Mouse (Mus musculus) frontal cortex, postnatal 14 days (tissue): ENCODE results near the gene Gns.
A peak's percentile ranks its signal among the peaks of the same experiment; 100 is the strongest.
"Not testable (repeated sequence)": the region's sequence is repeated elsewhere in the genome, so short reads cannot be mapped to it uniquely, and the experiment has no call there.

Source experiments
- DNase-seq, 2 experiments: peaks; one replicate each; pipeline ENCODE4 v3.0.0; 2022; ENCODE audit warnings: low spot score in 2 of 2

The Gns gene

GRCm38 (mm10) chr10:121364801-121365564 lies at the start of gene Gns:
Gene Gns (plus strand): TSS chr10:121365090.
- peak; percentile 46 to 67 for DNase-seq

DNA sequence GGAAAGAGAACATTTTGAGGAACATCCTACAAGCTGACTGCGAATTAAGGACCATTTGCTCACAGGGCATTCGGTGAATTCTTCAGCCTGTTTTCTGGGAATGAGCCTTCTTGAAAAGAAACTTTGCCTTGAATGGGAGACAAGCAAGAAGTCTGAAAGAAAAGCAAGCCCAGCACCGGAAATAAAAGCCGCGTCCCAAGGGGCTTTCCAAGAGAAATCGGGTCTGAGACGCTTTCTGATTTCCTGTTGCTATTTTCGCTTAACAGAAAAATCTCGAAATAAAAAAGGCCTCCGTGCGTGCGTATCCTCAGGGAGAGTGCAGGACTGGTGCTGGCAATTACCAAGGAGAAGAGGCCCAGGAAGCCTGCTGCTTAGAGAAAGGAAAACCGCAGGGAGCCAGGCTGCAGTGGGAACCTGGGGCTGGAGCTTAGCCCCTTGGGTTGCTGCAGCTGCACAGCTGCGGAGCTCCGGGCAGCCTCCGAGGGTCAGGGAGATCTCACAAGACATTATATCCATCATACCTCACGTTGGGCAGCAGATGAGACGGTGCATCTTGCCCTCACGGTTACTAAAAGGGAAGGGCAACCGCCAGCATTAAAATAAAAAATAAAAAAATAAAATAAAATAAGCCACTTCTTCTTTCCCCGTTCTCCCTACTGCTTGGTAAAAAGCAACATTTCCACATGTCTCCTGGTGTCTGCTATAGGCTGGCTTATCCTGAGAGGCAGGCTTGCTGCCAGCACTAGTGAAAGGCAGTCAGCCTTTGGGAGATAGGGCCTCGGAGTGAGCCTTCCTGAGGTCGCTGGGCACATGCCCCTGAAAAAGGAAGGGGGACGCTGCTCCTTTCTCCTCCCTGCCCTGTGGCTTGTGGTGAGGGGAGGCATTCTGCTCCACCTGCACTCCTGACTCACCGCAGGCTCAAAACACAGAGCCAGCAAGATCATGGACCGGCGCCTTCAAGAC lies 49.3 kb upstream of the Gns start:
- no peak for DNase-seq

DNA sequence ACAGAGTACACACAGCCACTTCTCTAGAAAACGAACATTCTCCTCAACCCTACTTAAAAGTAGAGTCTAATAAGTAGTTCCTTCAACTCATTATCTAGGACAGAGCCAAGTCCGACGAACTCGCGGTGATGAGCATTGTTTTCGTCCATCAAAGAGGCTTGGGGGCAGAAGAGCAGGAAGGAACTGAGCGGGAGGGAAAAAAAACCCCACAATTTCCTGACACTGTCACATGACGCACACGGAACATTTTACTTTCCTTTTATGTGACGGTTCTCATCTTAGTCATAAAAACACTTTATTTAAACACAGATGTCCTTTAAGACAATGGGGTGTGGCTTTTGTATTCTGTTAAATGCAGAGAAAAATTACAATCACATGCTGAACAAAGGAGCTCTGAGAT lies 48.5 kb upstream of the Gns start:
- DNase-seq, result no peak

GRCm38 (mm10) chr10:121318397-121318950 lies 46.4 kb upstream of the Gns start:
- no peak for DNase-seq

GRCm38 (mm10) chr10:121323493-121323892 lies 41.4 kb upstream of the Gns start:
- no peak for DNase-seq

GRCm38 (mm10) chr10:121326167-121326566 lies 38.7 kb upstream of the Gns start:
- no peak for DNase-seq

GRCm38 (mm10) chr10:121329586-121329985 lies 35.3 kb upstream of the Gns start:
- DNase-seq, result no peak

DNA sequence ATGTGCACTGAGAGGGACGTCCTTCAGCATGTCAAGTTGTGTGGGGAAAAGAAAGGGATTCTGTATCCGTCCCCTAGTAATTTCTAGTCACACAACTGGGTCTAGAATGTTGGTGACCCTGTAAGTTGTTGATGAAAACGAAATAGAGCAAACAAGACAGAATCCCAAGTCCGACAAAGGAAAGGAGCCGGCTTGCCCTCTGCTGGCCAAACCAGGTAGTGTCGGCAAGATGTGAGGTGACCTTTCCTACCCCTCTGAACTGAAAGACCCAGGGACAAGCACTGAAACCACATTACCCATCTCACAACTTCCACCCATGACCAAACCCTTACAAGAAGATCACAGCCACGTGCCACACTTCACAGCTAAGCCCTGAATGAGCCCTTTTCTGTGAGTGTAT lies 34.0 kb upstream of the Gns start:
- DNase-seq, result peak in 1 of 2 experiments; percentile 56

- DNase-seq, result peak in 1 of 2 experiments; percentile 43
Measured at GRCm38 (mm10) chr10:121334576-121334975, 30.3 kb upstream of the Gns start.

GRCm38 (mm10) chr10:121336536-121336935 lies 28.4 kb upstream of the Gns start:
- not testable (repeated sequence) for DNase-seq

DNA sequence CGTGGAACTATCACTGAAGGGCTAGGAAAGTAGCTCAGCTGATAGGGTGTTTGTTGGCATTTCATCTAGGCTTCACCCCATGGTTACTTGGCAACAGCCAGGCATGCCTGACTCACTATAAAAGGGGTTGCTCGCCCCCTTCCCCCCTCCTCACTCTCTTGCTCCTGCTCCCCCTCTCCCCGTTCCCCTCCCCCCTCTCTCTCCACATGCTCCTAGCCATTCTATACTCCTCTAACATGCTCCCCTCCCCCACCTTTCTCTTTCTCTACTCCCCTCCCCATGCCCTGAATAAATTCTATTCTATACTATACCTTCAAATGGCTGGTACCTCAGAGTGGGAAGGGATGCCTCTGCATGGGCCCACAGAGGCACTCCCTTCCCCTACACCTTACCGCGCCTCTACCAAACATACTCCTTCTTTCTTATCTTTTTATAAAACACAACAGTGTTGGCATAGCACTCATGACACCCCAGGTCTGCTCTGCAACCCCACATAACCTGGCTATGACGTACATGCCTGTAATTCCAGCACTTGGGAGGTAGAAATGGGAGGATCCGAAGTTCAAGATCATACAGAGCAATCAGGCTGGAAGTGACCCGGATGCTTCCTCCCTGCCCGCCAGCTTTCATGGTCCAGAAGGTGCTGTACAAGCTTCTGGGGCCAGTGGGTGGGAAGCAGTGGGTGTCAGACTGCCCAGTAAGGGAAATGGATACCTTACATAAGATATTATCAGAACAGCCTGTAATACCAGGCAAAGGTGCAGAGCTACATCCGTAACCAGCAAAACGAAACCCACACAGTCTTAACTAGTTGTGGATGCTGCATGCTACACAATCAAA lies 23.9 kb upstream of the Gns start:
- DNase-seq, result no peak

- DNase-seq, result no peak
Measured at GRCm38 (mm10) chr10:121342260-121342659, 22.6 kb upstream of the Gns start.

DNA sequence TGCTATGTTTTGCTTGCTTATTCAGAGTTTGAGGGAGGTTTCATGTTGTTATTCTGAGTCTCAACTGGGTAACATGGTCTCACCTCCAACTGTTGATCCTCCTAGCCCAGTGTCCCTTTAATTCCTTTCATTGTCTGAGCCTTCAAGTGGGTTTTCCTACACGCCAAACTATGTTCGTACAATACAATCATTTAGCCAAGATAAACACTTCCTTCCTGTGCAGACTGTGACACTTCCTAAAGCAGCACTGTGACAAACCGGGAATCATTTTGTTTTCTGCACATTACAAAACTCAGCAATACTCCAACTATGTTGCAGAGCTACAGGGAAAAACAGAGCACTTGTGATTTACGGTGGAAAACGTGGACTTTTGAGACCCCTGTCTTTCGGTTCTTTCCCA lies 21.0 kb upstream of the Gns start:
- DNase-seq, result no peak

GRCm38 (mm10) chr10:121349244-121349643 lies 15.6 kb upstream of the Gns start:
- DNase-seq, result no peak

DNA sequence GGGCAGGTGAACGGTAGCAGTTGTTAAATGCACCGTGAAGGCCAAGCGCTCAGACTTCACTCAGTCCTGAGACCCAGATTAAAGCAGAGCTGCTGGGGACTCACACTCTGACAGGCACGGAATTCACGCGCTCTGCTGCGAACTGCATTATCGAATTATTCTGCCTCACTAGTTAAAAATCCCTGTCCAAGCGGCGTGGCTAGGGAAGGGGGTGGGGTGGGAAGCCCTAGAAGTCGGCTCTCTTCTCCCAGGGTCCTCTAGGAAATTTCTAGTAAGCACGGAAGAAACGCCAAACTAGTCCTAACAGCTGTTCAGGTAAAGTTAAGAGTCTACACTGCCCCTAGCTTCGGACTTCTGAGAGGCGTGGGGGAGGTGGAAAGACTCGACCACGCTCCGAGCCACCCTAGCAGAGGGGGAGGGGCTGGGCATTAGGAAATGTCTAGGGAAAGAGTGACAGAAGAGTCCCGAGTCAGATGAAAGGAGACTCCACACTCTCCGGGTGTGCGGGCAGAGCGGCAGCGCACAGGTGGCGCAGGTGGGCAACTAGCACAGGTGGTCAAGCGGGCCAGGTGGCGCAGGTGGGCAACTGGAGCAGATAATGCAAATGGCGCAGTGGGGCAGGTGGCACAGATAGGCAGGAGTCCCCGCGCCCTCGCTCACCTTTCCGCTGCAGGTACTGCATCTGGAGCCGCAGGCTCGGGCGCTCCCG lies 14.4 kb upstream of the Gns start:
- DNase-seq, result no peak

- DNase-seq, result no peak
Measured at GRCm38 (mm10) chr10:121351066-121351581, 13.8 kb upstream of the Gns start, which contains the start of gene Tbc1d30. Gene Tbc1d30 (minus strand): TSS chr10:121351278.

- no peak for DNase-seq
Measured at GRCm38 (mm10) chr10:121351692-121352290, 13.1 kb upstream of the Gns start.

DNA sequence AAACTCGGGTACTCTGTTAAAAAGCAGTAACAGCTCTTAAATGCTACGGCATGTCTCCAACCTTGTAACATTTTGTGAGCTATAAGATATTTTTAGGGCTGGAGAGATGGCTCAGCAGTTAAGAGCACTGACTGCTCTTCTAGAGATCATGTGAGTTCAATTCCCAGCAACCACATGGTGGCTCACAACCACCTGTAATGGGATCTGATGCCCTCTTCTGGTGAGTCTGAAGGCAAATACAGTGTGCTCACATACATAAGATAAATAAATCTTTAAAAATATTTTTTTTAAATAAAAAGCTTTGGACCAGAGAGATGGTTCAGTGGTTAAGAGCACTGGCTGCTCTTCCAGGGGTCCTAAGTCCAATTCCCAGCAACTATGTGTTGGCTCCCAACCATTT lies 4.5 kb upstream of the Gns start:
- DNase-seq, result no peak

- DNase-seq, result no peak
Measured at GRCm38 (mm10) chr10:121363201-121363600, 1.7 kb upstream of the Gns start.

DNA sequence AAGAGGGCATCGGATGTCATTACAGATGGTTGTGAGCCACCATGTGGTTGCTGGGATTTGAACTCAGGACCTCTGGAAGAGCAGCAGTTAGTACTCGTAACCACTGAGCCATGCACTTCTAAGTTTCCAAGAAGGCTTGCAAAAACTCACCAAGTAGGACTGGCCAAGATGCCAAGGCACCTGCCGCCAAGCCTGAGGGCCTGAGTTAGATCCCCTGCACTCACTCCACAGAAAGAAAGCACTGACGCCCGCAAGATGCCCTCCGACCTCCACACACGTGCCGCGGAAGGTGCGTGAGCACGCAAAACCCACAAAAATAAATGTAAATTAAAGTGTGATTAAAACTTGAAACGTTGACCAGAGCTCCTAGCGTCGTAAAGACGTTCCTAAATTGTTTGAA lies 584 bp upstream of the Gns start:
- no peak for DNase-seq
